In genomic region chr4:123969458-123969857, GRCm38 (mm10) we compare ENCODE assay signal across 29 mouse cellular contexts. TPM values are rescaled to one million over a fixed set of nuclear protein-coding genes. Genes with fewer than 3 reads are reported as not detected.
DNase-seq lines count a peak whose midpoint lies in the region; ATAC-seq lines count a peak whose summit lies in the region.
"Had no signal": no experiment of that assay in that cellular context is flagged by ENCODE, and none has a peak within 500 bp of the region (broad histone marks: within the 10 kb centered on the region; RNA-seq: fewer than 3 reads in every experiment).

No protein-coding gene starts in this region.

- no peak overlapping the region for H3K4me2 ChIP-seq in liver, embryonic 16.5 days (ENCODE audit: low read depth, low read length)
- H3K4me2 ChIP-seq: embryonic facial prominence, embryonic 13.5 days; embryonic facial prominence, embryonic 15.5 days; forebrain, embryonic 12.5 days had no signal

- peaks cover 4% of the 10 kb centered on the region; the same call in 1 of the 2 replicates for H3K27me3 ChIP-seq in liver, embryonic 16.5 days (ENCODE audit: control insufficient read depth, insufficient read depth, low read depth, low read length)
- H3K27me3 ChIP-seq in limb, embryonic 10.5 days (ENCODE audit: low read depth, poor library complexity, severe bottlenecking), result peaks cover 43% of the 10 kb centered on the region
- H3K27me3 ChIP-seq in heart, embryonic 10.5 days (ENCODE audit: insufficient read depth, poor library complexity, severe bottlenecking), result peaks cover 21% of the 10 kb centered on the region

- no peak for ATAC-seq in liver, embryonic 16.5 days (ENCODE audit: low read depth)
- ATAC-seq: activated CD4-positive, CD25-positive, alpha-beta regulatory T cell, adult 4 months; CD4-positive, CD25-positive, alpha-beta regulatory T cell, adult 4 months; forebrain, embryonic 14.5 days; forebrain, embryonic 16.5 days; Patski had no signal

- H3K4me1 ChIP-seq in liver, embryonic 16.5 days (ENCODE audit: control insufficient read depth, low read depth, low read length), result no peaks in the 10 kb centered on the region; the same call in 1 of the 2 replicates
- H3K4me1 ChIP-seq in limb, embryonic 10.5 days, result peaks cover 15% of the 10 kb centered on the region
- H3K4me1 ChIP-seq in heart, embryonic 10.5 days, result peaks cover 34% of the 10 kb centered on the region

- no peaks in the 10 kb centered on the region for H3K36me3 ChIP-seq in liver, embryonic 16.5 days (ENCODE audit: control insufficient read depth, insufficient read depth)
- H3K36me3 ChIP-seq in limb, embryonic 10.5 days, result no peaks in the 10 kb centered on the region
- no peaks in the 10 kb centered on the region for H3K36me3 ChIP-seq in heart, embryonic 10.5 days
- H3K36me3 ChIP-seq: embryonic facial prominence, embryonic 13.5 days; embryonic facial prominence, embryonic 15.5 days; forebrain, embryonic 10.5 days; forebrain, embryonic 12.5 days; G1E had no signal

- H3K9me3 ChIP-seq in liver, embryonic 16.5 days (replicated peaks; ENCODE audit: control insufficient read depth, low read length), result no peaks in the 10 kb centered on the region
- H3K9me3 ChIP-seq in limb, embryonic 10.5 days (replicated peaks), result no peaks in the 10 kb centered on the region
- no peaks in the 10 kb centered on the region for H3K9me3 ChIP-seq in heart, embryonic 10.5 days
- H3K9me3 ChIP-seq: embryonic facial prominence, embryonic 13.5 days; embryonic facial prominence, embryonic 15.5 days; forebrain, embryonic 12.5 days; G1E had no signal

- no peak overlapping the region for H3K4me3 ChIP-seq in liver, embryonic 16.5 days (ENCODE audit: low read depth, low read length)
- H3K4me3 ChIP-seq in limb, embryonic 10.5 days, result no peak overlapping the region
- no peak overlapping the region for H3K4me3 ChIP-seq in heart, embryonic 10.5 days
- H3K4me3 ChIP-seq: embryonic facial prominence, embryonic 13.5 days; embryonic facial prominence, embryonic 15.5 days; erythroblast, embryonic 14.5 days; forebrain, embryonic 10.5 days; forebrain, embryonic 12.5 days had no signal

- H3K9ac ChIP-seq in liver, embryonic 16.5 days (ENCODE audit: low read depth, low read length), result no peak overlapping the region
- H3K9ac ChIP-seq: embryonic facial prominence, embryonic 13.5 days; embryonic facial prominence, embryonic 15.5 days; forebrain, embryonic 12.5 days had no signal

- peak overlapping the region; percentile 75; the same call in 1 of the 2 replicates for H3K27ac ChIP-seq in liver, embryonic 16.5 days (ENCODE audit: low read length)
- no peak overlapping the region for H3K27ac ChIP-seq in limb, embryonic 10.5 days
- no peak overlapping the region for H3K27ac ChIP-seq in heart, embryonic 10.5 days
- H3K27ac ChIP-seq: embryonic facial prominence, embryonic 13.5 days; embryonic facial prominence, embryonic 15.5 days; forebrain, embryonic 10.5 days; forebrain, embryonic 12.5 days had no signal

- DNase-seq in liver (no peak), ES-CJ7 (ENCODE audit: low read depth, low spot score) (peak; percentile 60), R1 (ENCODE audit: low read depth, low spot score) (peak; percentile 75)
- no peak for DNase-seq in limb, embryonic 10.5 days (ENCODE audit: low spot score)
- no peak for DNase-seq in heart, embryonic 10.5 days (ENCODE audit: low spot score)
- DNase-seq: adrenal gland, adult 8-10 months; adrenal gland, postnatal 14 days; adrenal gland, postnatal 36 days; B cell, adult 2 months; cerebellum, adult 11-12 months; cerebellum, adult 2 months; cerebellum, adult 9-10 months; cerebellum, postnatal 10 days; cerebellum, postnatal 25 days; embryo, embryonic 11 days had no signal

- WGBS in liver, embryonic 16.5 days (ENCODE audit: insufficient replicate concordance), result 38% methylated on average over 7 of the region's 7 CpGs
- WGBS in limb, embryonic 10.5 days, result 80% methylated on average over 7 of the region's 7 CpGs
- WGBS in heart, embryonic 10.5 days, result 54% methylated on average over 7 of the region's 7 CpGs

RNA-seq across cellular contexts. Expression of gene 4930535I16Rik, which starts 51.6 kb away (rescaled TPM):
- polyA plus RNA-seq in liver, embryonic 16.5 days (2015; fragmentation: Nextera tagmentation; extraction: Ambion mirVana), result not detected in 2 replicates
- polyA plus RNA-seq in limb, embryonic 10.5 days (2016; fragmentation: Nextera tagmentation; extraction: Ambion mirVana), result not detected in 2 replicates
- polyA plus RNA-seq in heart, embryonic 10.5 days (2016; fragmentation: Nextera tagmentation; extraction: Ambion mirVana), result not detected in 2 replicates
- polyA plus RNA-seq: activated CD4-positive, CD25-positive, alpha-beta regulatory T cell, adult 4 months; CD4-positive, CD25-positive, alpha-beta regulatory T cell, adult 4 months; cerebellum, adult 2 months; embryonic facial prominence, embryonic 11.5 days; embryonic facial prominence, embryonic 13.5 days; embryonic facial prominence, embryonic 15.5 days; erythroblast, embryonic 14.5 days; forebrain, embryonic 10.5 days; forebrain, embryonic 12.5 days; forebrain, embryonic 14.5 days; forebrain, embryonic 16.5 days; frontal cortex, adult 2 months; G1E had no signal

RNA-seq across cellular contexts. Expression of gene Rragc, which starts 52.2 kb away (rescaled TPM):
- 19.0 and 19.4 TPM in 2 replicates for polyA plus RNA-seq in liver, embryonic 16.5 days (2015; fragmentation: Nextera tagmentation; extraction: Ambion mirVana)
- 33.2 and 38.9 TPM in 2 replicates for polyA plus RNA-seq in limb, embryonic 10.5 days (2016; fragmentation: Nextera tagmentation; extraction: Ambion mirVana)
- 37.6 and 40.9 TPM in 2 replicates for polyA plus RNA-seq in heart, embryonic 10.5 days (2016; fragmentation: Nextera tagmentation; extraction: Ambion mirVana)

Comparison
In these comparisons a context has a peak if more than half of its experiments do, and no peak if none do; other contexts are left out.
1. DNase-seq: peak in ES-CJ7 (single experiment) and R1 (single experiment); none in liver (single experiment), limb, embryonic 10.5 days (single experiment) and heart, embryonic 10.5 days (single experiment).